Mouse (Mus musculus) MEL-GATA-1-ER (cell line): ENCODE results near the gene Fam169a.
"Not testable (repeated sequence)": the region's sequence is repeated elsewhere in the genome, so short reads cannot be mapped to it uniquely, and the experiment has no call there.

Experiments used
- DNase-seq: peaks from one replicate; pipeline ENCODE4 v3.0.0-alpha.2; 2012; ENCODE audit warnings: low read depth; ENCODE audit errors: extremely low read depth

Gene Fam169a

DNA sequence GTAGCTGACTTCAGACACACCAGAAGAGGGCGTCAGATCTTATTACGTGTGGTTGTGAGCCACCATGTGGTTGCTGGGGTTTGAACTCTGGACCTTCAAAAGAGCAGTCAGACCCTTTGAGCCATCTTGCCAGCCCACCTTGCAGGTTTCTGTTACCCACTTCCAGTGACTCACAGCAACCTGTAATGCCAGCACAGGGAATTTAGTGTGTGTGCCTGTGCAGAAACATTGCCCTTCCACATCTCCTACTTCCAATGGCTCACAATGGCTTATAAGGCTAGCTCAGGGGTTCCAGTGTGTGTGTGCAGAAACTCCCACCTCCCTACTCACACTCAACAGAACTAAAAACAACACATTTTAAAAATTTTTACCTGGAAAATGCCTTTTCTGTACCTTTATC is 10.5 kb downstream of the Fam169a start:
- no peak for DNase-seq

DNA sequence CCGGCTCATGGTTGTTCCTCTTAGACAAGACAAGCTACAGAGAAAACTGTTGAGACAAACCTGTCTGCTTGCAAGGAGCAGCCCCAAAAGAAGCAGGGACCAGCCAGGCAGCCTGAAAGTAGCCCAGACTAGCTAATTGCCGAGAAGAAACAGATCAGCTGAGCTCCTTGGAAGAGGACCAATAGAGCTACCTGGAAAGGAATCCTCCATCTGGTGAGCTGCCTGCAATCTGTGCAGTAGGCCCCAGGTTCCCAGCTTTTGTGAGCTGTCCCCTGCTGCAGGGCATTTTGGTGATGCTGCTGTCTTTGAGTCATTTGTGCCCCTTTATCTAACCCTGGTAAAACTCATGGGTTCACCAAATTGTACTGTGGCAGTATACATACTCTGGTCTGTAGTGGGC is 13.1 kb downstream of the Fam169a start:
- no peak for DNase-seq

DNA sequence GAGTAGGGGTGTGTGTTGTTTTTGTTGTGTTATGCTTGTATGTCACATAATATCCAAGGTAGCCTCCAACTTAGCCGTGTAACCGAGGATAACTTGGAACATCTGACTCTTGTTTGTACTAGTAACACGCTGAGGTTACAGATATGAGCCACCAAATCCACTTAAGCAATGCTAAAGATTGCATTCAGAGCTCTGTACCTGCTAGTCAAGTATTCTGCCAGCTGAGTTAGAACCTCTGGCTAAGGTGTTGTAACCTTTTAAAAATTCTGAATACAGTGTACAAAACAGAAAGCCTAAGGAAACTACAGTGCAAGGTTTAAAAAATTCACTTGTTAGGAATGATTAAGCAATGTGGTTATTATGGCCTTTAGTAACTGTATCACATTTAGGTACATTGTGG is 13.5 kb downstream of the Fam169a start:
- DNase-seq, result no peak

DNA sequence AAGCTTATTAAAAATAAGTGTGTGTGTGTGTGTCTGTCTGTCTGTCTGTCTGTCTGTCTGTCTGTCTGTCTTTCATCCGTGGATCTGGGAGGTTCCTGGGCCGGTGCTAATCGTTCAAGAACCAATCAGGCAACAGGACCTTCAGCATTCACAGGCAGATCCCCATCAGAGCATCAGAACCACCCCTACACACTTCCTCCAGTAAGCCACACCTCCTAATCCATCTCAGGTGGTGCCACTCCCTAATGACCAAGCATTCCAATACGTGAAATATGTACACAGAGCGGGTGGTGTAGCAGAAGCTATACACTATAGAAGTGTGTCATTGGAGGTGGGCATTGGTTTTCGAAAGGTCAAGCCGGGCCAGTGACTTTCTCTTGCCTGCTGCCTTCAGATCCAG is 15.3 kb downstream of the Fam169a start:
- no peak for DNase-seq

DNA sequence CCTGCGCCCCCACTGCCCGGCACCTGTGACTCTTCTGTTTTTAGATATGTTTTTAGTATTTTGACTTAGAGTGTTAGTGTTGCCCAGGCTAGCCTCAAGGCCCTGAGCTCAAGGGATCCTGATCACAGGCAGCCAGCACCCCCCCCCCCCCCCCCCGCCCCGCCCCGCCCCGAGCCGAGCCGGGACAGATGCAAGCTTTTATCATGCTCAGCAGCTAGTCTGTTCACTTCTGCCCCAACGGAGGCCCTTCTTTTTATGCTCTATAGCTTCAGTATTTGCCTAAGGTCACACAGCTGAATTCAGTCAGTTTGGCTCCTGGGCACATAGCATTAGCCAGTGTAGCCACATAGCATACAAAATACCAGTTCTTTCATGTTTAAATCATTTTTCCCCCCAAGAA is 19.2 kb downstream of the Fam169a start:
- DNase-seq, result no peak

DNA sequence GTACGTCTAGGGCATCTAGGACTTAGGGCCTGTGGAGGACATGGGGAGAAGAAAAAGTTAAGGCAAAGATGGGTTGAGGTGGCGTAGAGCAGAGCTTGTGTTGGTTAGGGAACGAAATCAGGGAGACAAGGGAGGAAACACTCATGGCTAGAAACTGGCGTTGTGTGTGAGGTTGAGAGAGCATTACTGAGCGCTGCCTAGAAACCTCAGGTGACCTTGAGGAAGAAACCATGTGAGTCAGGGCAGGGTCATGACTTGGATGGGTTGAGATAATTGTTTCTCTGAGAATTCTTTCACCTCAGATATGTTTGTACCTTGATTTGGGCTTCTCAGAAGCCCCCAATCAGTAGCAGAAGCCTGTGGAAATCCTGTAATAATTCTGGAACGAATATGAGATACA is 20.3 kb downstream of the Fam169a start:
- no peak for DNase-seq

DNA sequence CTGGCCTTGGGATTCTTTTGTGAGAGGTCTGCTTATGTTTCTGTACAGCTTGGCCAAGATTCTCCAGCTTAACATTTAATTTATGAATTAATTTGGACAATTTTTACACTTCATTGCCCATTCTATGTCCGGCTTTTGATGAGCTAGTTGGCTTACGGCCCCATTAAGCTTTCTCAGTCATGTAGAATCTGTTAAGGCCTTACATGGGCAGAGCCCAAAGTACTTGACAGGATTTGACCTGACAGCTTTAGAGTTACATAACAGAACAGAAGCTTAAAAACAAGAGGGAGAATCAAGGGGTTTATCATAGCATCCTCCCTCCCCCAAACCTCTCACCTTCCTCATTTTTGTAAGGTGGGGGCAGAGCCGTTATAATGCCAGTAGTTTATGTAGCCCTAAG is 21.1 kb downstream of the Fam169a start:
- DNase-seq, result no peak

DNA sequence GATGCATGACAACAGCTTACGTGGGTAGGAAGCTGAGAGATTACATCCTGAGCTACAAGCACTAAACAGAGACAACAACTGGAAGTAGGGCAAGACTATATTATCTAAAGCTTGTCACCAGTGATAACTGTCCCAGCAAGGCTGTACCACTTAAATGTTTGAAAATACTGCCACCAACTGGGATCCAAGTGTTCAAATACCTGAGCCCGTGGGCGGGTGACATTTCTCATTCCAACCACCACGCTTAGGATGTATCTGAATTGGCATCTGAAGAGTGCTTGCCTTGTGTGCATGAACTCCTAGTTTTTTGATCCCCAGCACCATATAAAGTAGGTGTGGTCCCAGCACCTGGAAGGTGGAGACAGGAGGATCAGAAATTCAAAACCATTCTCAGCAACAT is 28.6 kb downstream of the Fam169a start:
- no peak for DNase-seq

DNA sequence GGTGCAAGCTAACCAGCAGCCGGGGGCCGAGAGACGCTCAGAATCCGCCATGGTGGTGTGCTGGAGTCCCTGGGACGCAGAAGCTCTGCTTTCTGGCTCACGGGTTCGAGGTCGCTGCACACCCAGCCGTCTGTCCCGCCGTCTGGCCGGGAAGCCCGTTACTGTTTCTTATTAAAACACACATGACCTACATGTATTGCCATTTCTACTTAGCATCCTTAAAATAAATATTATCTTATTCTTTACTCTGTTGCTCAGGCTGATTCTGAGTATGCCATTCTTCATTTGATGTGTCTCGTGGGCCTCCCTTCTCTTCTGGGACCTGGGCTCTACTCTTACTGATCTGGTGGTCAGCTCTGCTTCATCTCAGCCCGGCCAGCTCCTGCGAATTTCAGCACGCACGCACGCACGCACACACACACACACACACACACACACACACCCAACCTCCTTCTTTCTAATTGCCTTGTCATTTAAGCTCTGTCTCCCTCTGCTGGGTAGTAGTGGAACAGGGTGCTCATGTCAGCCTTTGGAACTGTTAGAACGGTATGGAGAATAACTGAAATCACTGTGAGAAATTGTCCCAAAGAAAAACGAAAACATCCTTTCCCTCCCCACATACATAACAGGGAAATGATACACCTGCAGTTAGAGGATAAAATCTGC is 32.2 kb downstream of the Fam169a start, which contains the start of gene Gm6169:
TSS of gene Gm6169 (minus strand) at position 51 of the 666 bp plus-strand sequence.
- DNase-seq, result peak; percentile 42

DNA sequence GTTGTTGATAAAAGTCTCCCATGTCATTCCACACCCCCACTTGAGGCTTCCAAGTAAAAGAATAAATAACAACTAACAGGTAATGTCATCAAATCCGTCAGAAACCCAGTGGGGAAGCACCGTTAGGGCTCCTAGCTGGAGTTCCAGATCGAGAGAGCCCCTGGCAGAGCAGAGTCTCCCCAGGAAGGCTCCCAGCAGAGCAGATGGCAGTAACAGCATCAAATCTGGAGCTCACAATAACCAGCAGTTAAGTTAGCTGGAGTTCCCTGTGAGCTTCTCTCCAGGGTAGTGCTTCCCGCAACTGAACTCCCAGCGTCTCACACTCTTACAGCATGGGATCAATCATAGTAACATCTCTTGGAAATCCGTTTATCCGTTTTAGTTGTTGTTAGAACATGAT is 37.9 kb downstream of the Fam169a start:
- no peak for DNase-seq

DNA sequence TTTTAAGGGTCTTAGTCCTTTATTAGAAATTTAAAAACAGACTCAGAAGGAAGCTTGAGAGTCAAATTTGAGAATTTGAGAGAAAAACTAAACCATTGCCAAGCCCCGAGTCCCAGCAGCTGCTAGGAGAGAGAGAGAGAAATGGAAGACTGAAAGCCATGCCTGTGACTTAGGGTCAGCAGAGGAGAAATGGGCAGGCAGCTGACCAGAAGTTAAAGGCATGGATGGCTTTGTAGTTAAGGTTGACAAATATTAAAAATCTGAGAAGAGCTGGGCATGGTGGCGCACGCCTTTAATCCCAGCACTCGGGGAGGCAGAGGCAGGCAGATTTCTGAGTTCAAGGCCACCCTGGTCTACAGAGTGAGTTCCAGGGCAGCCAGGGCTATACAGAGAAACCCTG is 40.6 kb downstream of the Fam169a start:
- DNase-seq, result not testable (repeated sequence)

DNA sequence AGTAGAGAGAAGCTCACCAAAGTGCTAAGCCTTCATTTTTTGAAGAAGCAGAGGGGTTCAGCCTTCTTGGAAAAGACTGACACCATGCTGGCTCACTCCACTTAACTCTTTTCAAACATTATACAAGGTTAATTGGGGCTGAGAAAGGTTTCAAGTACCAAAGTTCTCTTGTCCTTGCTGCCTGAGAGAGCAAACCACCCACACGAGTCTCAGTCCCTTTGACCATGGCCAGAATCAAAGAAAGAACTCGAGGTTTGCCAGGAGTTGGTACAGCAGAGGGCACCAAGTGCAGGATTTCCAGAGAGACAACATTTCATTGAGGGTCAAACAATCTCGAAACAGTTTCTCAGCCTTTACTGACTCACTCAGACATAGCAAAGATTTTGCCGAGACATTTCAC is 42.0 kb downstream of the Fam169a start:
- no peak for DNase-seq

DNA sequence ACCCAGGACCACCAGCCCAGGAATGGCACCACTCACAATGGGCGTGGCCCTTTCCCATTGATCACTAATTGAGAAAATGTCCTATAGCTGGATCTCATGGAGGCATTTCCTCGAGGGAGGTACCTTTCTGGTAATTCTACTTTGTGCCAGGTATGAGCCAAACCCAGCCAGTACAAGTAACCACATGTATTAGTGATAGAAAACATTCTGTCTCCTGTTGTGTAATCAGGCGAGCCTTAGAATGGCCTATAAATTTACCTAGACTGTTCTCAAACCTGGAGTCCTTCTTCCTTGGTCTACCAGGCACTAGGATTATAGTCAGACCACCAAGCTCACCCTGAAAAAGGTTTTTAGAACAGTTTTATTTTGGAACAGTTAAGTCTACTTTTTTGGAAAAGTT is 54.3 kb downstream of the Fam169a start:
- no peak for DNase-seq

DNA sequence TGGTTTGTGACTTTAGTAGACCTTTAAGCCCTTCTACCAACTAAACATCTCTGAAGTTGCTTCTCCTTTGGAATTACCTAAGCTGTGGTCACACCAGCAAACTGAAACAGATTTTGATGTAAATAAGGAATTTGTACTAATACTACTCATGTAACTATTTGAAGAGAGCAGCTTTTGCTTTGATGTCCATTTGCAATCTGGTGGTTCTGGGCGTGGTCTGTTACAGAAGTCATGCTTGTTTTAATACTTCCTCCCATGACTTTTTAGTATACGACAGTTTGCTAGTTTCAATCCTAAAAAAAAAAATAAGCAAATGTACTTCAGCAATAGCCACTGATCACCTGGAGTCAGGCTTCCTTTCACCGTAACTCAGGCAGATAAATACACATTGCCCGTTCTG is 62.6 kb downstream of the Fam169a start:
- DNase-seq, result not testable (repeated sequence)

DNA sequence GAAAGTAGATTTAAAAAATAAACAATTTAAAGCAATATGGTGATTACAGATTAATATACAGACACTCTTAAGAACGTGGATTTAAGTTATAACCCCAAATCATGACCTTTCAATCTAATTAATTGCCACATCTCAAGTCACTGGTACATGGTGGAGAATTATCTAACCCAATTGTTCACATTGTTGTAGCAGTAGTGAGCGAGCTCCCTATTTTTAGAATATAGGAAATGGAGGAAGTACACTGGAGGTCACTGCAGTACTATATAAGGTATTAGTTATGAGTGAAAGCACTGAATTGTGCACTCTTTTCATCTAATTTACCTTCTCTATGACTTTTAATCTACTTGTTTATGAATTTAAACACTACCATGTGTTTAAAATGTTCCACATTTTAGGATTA is 63.3 kb downstream of the Fam169a start:
- not testable (repeated sequence) for DNase-seq

DNA sequence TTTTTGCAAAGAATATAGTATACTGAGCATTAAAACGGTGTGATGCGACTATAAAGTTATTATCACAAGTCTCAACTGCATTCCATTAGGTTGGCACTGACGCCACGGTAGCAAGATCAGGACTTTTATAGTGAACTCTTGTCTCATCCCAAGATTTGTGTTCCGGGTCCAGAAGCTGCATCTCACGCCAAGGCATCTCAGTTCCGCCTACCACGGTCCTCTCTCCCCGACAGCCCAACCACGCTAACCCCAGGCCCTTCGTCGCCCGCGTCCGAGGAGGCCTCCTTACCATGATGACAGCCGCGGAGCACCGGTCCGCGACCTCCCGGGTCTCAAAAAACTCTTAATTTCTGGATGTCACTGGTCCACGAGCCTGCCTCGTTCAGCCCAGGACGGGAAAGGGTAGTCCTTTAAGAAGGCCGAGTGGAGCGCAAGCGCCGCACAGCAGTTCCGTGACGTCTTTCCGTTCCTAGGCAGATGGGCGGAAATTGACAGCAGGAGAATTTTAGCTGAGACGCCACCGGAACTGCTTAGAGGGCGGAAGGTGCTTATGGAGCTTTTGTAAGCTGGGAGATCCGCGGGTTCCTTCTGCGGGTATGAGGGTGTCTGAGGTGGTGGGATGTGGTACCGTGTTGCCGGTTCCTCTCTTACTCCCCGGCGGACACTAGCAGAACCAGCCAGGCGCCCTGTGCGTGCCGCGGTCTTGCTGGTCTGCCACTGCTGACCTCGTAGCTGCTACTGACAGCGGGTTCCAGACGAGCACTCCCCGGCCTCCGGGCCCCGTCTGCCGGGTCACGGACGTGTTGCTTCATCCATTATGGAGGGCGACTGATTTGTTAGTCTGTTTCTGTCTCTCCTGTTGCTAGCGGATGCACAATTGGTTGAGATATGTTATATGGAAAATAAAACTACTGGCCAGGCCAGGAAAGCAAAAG is 70.6 kb downstream of the Fam169a start, which contains the start of the genes Gfm2 and Nsa2:
TSS of gene Gfm2 (plus strand) at position 472 of the 935 bp plus-strand sequence.
TSS of gene Nsa2 (minus strand) at position 472 of the 935 bp plus-strand sequence.
- DNase-seq, result peak; percentile 94

DNA sequence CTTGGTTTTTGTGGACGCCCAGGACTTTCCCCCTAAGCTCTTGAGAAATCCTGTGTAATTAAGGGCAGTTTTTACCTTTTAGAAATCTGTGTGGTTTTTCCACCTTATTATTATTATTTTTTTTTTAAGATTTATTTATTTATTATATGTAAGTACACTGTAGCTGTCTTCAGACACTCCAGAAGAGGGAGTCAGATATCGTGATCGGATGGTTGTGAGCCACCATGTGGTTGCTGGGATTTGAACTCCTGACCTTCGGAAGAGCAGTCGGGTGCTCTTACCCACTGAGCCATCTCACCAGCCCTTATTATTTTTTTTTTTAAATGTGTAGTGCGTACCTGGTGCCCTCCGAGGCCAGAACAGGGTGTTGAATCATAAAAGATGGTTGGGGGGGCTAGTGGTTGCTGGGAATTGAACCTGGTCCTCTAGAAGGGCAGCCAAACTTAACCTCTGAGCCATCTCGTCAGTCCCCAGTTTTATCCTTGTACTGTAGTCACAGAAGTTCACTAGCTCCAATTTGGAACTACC is 71.4 kb downstream of the Fam169a start:
- DNase-seq, result not testable (repeated sequence)

DNA sequence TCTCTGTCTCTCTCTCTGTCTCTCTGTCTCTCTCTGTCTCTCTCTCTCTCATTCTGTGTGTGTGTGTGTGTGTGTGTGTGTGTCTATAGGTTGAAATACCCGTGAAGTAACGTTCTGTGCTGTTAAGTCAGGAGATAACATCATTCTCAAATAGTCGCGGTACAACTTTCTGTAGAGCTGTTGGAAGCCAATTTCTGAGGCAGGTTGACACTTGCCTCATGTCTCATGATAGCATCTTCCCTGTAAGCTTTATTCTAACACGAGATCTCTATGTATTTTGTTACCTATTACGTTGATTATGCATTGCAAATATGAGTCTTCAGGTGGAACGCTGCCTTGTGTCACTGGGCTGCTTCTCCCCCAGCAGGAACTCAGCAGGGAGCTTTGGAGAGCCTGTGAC is 75.2 kb downstream of the Fam169a start:
- no peak for DNase-seq

DNA sequence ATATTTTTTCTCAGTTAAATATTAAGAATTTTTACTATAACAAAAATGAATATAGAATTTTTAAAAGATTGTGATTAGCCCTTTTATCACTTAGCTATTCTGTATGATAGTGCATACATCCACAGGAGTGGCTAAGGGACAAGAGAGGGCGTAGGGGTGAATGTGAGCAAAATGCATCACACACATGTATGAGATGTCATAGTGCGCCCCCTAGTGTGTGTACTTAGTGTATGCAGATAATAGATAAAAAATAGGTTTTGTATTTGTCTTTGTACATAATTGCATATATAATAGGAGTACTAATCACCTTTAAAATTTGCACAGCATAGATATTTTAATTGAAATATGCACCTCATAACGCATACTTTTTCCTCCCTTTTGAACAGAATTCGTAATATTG is 78.7 kb downstream of the Fam169a start:
- DNase-seq, result peak; percentile 44

DNA sequence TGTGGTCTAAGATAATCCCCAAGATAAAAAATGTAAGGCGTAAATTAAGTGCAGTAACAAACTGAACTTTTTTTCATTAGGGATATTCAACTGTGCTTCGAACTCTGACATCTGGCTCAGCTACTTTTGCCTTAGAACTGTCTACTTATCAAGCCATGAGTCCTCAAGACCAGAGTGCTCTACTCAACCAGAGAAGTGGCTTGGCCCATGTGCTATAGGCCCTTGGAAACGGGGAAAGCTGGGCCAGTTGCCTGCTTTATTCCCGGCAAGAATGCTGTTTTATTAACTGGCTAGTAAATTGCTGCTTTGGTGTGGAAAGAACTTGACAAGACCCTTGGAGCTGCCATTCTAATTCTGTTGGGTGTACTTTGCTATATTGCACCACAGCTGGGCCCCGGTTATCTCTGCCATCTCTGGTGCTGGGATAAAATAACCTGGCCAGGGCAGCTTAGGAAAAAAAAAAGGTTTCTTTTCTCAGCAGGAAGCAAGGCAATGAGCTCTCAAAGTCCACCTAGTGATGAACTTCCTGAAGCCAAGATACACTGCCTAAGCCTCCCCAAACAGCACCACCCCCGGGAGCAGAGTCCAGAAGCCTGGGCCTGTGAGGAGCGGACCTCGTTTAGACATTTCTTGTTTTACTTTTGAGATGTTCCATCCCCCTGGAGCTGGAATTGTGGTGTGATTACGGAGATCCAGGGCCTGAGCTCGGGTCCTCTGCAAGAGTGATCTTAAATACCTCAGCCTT is 108.6 kb downstream of the Fam169a start:
- no peak for DNase-seq

DNA sequence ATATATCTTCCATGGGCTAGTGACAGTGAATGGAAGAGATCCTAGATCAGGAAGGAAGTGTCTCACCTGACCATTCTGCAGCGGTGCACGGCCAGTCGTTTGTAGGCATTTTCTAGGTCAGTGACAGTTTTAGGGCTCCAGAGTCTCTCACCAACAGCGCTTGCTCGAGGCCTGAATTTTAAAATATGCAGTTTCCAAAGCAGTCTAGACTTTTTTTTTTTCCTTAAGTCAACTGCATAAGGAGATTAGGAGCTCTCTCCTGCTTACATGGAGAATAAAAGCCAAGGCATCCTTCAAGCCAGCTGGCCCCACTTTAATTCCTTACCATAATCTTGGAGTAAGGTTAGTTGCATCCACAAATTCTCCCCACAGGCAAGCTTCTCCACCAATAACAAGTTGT is 109.6 kb downstream of the Fam169a start:
- DNase-seq, result no peak

DNA sequence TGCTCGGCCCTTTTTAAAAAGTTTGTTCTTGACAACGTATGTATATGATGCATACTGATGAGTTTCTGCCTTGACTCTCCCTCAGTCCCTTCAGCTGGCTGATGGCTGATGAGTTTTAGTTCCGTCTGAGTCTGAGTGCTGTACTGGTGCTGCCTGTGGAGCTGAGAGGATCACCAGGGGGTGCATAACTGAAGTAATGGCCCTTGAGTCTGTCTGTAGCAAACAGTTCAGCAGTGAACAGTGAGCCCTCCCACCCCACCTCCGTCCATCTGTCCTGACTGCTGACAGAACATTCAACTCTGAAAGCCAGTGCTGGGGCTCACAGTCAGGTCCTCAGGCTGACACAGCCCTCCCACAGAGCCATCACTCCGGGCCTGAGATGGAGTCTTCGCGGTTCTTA is 111.9 kb downstream of the Fam169a start:
- no peak for DNase-seq
